Mouse (Mus musculus): ENCODE data around the gene Elovl5.
A peak's percentile ranks its signal among the peaks of the same experiment; 100 is the strongest.
"Not testable (repeated sequence)": the region's sequence is repeated elsewhere in the genome, so short reads cannot be mapped to it uniquely, and the experiment has no call there.

The Elovl5 gene

DNA sequence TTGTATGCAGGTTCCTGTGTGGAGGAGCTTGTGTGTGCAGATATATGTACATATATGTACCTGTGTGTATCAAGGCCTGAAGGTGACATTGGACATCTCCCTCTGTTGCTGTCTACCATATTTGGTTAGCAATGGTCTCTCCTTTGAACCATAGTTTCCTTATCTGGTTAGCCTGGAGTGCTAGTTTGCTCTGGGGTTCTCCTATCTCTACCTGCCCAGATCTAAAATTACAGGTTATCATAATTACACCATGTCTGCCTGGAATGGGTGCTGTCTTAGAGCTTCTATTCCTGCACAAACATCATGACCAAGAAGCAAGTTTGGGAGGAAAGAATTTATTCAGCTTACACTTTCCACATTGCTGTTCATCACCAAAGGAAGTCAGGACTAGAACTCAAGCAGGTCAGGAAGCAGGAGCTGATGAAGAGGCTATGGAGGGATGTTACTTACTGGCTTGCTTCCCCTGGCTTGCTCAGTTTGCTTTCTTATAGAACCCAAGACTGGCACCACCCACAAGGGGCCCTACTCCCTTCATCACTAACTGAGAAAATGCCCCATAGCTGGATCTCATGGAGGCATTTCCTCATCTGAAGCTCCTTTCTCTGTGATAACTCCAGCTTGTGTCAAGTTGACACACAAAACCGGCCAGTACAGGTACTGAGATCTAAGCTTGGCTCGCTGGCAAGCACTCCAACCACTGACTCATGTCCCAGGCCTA is 76.5 kb downstream of the Elovl5 start:
- DNase-seq (ENCODE audit: low read depth, low spot score) = not testable (repeated sequence)

DNA sequence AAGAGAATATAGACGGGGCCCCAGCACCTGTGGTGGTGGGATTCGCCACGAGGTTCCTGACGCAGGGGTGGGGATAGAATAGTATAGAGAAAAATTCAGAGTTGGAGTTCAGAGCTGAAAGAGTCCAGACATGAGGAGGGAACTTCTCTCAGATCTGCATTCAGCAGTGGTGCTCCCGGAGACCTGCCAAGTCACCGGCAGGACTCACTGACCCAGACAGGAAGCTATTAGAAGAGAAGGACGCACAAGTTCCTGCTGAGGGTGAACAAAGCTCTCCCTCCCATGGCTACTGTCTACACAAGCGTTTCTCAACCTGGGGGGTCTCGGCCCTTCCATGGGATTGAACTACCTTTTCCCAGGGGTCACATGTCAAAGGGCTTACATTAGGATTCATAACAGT is 78.1 kb downstream of the Elovl5 start:
- DNase-seq (ENCODE audit: low read depth, low spot score) = no peak

DNA sequence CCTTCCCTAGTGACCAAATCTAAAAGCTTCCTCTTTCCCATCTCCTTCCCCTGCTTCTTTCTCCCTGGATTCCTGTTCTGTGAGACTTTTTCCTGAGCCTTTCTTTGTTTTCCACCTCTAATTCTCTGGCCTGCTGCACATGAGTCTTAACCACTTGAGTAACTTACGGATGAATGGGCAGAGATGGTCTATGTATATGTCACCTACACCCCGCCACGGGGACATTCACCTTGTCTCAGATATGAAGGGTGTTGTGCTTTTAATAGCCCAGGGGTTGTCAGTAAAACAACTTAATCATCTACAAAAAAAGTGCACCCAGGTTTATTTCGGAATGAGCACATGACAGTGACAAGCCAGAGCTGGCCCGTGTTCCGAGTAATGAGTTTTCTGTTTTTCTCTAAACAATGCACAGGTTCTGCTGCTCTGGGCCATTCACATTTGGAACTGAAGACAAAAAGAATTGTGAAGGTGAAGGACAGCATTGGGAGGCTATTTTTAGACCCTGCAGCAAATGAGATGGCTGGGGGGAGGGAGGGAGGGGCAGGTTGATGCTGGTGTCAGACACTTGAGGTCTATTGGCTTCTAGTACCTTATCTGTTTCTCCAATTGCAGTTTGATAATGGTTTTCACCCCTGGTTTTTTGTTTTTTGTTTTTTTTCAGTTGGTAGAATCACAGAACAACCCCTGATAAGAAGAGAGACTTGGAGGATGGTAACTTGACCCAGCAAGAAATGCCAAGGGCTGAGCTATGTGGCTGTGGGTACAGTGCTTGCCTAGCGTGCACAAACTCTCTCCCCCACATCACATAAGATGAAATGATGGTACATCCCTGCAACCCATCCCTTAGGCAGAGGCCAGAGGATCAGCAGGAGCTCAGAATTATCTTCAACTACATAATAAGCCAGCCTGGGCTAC is 83.7 kb downstream of the Elovl5 start:
- DNase-seq (ENCODE audit: low read depth, low spot score) = no peak

GRCm38 (mm10) chr9:78003278-78003677 is 86.1 kb downstream of the Elovl5 start:
- no peak for DNase-seq (ENCODE audit: low read depth, low spot score)

DNA sequence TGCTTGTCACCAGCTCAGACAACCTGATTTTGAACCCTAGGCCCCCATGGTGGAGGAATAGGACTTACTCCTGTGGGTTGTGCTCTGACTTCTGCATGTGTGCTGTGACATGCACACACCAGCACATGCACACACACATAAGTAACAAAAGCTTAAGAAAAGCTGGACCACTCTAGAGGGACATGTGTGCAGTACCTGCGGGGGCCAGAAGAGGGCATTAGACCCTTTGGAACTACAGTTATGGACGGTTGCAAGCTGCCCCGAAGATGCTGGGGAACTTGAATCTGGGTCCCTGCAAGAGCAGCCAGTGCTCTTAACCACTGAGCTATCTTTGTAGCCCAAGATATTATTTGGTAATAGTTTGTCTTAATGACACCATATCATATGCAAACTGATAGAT is 88.3 kb downstream of the Elovl5 start:
- peak; percentile 48 for DNase-seq (ENCODE audit: low read depth, low spot score)

DNA sequence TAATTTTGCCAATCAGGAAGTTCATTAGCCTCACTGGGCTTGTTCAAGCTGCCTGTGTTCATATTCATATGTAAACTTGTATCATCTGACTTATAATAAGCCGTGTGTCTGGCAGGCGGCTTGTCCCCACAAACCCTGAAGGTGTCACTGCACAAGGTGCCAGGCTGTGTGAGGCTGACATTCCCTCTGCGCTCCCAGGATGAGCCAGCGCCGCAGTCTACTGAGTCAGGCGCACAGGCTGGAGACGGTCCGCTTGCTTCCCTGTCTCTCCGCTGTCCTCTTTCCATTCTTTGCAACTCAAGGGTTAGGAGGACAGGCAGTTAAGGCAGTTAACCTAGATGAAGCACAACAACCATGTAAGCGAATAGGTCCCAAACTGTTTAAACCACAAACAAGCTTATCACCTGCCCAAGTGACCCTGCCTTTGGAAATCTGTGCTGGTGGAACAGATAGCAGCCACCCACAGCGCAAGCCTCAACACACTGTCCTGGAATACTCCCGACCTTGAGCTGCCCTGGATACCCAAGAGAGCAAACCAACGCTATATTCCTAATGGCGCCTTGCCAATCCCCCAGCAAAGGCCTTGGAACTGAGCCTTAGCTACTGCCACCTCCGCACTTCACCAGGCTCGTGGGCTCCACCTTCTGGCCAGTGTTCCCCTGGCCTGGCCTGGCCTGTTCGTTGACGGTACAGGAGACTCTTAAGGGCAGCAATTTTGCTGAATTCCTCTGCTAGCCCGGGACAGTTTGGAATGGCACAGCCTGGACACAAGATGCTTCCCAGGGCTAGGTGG is 89.2 kb downstream of the Elovl5 start:
- DNase-seq (ENCODE audit: low read depth, low spot score) = peak; percentile 67

DNA sequence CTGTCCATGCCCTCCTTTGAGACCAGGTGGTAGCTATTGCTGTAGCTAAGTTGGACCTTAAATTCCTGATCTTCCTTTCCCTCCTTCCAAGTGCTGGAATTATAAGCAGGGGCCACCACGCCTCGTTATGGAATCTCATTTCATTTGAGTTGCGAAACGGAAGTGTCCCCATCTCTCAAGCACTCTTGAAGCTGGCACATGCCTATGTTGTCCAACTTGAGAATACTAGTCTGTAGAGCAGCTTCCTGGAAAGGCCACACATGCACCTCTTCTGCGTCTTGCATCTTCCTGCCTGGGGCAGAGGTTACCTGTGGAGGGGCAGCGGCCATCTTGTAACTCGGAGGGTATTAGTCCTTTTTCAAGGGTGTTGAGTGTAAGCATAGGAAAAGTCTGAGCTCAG is 92.2 kb downstream of the Elovl5 start:
- DNase-seq (ENCODE audit: low read depth, low spot score) = no peak

GRCm38 (mm10) chr9:78010187-78010586 is 93.0 kb downstream of the Elovl5 start:
- DNase-seq (ENCODE audit: low read depth, low spot score) = peak; percentile 65

DNA sequence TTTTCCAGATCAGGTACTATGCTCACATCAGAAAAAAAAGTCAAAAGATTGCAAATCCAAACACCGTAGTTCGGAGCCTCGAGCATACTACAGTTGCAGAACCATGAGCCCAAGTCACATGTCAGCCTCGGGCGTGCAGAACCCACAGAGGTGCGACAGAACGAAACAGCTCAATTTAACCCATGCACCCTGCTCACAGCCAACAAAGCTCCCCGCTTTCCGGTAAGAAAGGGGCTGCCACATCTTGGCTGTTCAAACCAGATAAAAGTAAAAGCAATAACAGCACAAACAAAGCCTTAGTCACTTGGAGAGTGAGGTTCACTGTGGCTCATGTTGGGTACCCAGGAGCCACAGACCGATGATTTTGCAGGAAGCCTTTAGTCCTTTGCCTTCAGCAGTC is 93.5 kb downstream of the Elovl5 start:
- peak; percentile 82 for DNase-seq (ENCODE audit: low read depth, low spot score)

- no peak for DNase-seq (ENCODE audit: low read depth, low spot score)
Observed at GRCm38 (mm10) chr9:78012066-78012465, 94.9 kb downstream of the Elovl5 start.

DNA sequence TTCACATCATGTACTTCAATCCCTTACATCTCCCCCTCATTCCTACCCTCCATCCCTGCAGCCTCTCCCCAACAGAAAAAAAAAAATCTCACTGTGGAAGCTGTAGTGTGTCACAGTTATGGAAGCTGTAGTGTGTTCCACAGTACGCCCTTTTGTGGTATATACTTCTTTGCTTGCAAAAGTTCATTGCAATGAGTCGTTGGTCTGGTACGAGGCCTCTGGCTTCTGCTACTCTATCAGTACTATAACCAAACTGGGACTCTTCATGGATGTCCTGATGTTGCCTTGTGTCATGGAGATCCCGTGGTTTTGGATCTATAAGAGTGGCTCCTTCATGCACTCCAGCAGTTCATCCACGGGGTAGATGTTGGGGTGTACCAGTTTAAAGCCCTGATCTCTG is 95.5 kb downstream of the Elovl5 start:
- no peak for DNase-seq (ENCODE audit: low read depth, low spot score)

DNA sequence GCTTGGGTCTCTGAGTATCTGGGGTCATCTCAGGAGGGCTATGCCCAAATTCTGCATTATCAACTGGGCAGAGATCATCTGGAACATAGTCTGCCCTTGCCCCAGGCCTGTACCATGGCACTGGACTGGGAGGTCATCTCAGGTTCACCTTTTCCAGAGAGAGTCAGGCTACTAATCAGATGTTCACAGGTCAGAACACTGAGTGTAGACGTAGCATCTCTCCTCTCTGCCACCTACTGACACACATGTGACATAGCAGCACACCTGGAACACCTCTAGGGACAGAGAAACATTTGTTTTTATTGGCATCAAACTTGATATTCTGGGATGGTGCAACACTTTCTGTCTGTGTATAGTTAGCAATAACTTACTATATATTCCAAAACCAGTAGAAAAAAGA is 96.6 kb downstream of the Elovl5 start:
- DNase-seq (ENCODE audit: low read depth, low spot score) = no peak

- DNase-seq (ENCODE audit: low read depth, low spot score) = no peak
Observed at GRCm38 (mm10) chr9:78015816-78016215, 98.7 kb downstream of the Elovl5 start.

- no peak for DNase-seq (ENCODE audit: low read depth, low spot score)
Observed at GRCm38 (mm10) chr9:78016288-78016687, 99.1 kb downstream of the Elovl5 start.

GRCm38 (mm10) chr9:78021256-78021655 is 104.1 kb downstream of the Elovl5 start:
- no peak for DNase-seq (ENCODE audit: low read depth, low spot score)

GRCm38 (mm10) chr9:78022187-78022945 is 105.2 kb downstream of the Elovl5 start:
- peak; percentile 27 for DNase-seq (ENCODE audit: low read depth, low spot score)

DNA sequence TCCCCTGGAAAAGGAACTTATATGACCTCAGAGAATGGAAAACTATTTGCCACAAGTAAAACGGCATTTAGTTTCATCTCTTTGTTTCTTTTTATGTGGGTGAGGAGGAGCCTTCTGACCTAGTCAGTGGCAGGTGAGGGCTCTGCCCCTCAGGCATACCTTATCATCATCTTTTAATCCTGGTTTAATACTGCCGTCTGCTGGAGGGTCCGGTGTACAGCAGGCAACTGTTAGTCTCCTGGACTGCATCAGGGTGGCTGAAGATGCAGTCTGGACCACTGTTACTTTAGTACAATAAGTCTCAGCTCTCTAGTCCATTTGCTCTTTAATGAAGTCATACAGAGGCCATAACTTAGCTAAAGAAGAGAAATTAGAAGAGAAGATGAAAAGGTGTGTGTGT is 107.7 kb downstream of the Elovl5 start:
- DNase-seq (ENCODE audit: low read depth, low spot score) = peak; percentile 72

DNA sequence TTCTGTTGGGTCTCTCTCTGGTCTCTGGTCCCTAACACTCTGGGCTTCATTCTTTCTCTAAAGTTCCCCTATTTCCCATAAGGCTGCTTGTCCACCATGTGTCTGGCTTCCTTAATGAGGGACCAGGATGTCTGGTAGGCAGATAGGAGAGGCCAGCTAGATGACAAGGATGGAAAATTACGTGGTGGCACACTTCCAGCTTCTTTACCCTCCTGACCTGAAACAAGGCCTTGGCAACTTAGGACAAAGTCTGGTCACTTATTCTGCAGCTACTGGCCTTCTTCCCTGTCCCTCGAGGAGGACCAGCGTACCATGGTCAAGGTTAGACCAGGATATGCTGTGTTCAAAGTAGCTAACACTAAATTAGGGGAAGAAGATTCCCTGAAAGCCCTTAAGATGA is 109.9 kb downstream of the Elovl5 start:
- DNase-seq (ENCODE audit: low read depth, low spot score) = no peak

- no peak for DNase-seq (ENCODE audit: low read depth, low spot score)
Observed at GRCm38 (mm10) chr9:78030835-78031456, 113.8 kb downstream of the Elovl5 start.

- DNase-seq (ENCODE audit: low read depth, low spot score) = no peak
Observed at GRCm38 (mm10) chr9:78032930-78033329, 115.8 kb downstream of the Elovl5 start.
